Mouse (Mus musculus): Measurements from ENCODE around the gene Tnni3k.

Gene Tnni3k

DNA sequence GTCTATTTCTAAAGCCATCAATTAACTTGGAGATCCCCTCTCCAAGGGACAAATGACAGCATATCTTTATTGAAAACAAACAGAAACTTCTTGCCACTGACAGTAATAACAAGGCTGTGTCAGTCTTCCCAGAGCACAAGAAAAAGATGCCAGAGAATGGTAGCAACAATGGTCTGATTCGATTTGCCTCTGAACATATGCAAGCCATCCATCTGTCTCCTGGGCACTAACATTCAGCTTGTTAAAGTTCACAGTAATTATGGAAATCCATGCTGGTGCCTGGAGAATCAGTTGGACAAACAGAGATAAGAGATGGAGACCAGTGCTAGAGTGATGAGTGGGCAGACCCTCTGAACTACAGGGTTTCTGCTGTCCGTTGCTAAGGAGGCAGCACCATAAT, 102.1 kb downstream of the Tnni3k start:
- no peak for DNase-seq (ENCODE audit: extremely low spot score)

DNA sequence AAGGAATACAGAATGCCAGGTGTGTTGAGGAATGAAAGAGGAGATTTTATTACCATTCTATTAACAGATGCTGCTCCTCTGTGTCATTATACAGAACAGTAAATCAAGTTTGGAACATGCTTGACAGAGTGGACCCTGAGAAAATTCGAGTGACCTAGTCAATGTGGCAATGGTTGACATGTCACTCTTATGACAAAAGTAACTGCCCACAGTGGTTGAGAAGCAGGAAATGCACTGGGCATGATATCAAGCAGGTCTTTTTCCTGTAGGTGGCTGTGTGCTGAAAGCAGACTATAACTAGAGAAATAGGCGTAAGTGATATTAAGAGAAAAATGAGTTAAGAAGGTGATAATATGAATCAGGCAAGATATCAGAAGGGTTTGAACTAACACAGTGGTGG, 105.7 kb downstream of the Tnni3k start:
- no peak for DNase-seq (ENCODE audit: extremely low spot score)

DNA sequence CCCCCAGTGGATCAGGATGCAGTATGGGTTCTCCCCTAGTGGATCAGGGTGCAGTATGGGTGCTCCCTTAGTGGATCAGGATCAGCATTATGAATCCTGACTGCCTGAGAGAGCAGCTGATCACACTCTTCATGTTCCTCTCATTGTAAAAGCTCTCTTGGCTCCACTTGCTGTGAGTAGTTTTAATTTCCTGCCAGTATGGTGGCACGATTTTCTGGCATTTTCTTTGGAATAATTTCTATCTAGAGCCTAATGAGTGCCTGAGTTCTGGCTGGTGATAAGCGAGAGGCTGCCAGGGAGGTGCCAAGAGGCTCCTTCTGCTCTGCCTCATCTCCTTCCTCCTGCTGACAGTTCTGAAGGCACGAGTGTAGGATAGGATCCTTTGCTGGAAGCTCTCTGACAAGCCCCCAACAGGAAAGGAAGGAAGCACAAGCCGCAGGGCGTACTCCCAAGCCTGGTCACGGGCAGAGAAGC, 109.5 kb downstream of the Tnni3k start:
- no peak for DNase-seq (ENCODE audit: extremely low spot score)

GRCm38 (mm10) chr3:154927757-154928156, 127.5 kb downstream of the Tnni3k start:
- DNase-seq (ENCODE audit: extremely low spot score): no peak

DNA sequence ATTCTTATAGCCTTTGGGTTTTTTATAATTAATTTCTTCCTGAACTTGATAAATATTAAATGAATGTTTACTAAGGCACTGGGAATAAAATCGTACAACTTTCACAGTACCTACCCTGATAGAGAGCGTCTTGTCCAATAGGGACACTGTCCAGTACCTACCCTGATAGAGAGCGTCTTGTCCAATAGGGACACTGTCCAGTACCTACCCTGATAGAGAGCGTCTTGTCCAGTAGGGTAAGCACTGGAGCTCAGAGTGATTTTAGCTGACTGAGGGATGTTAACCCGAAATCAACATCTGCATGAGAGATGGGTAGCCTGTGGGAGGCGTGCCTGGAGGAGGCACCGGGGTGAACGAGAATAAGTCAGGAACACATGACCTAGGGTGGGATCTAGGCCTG, 130.3 kb downstream of the Tnni3k start:
- no peak for DNase-seq (ENCODE audit: extremely low spot score)

GRCm38 (mm10) chr3:154915566-154915965, 139.6 kb downstream of the Tnni3k start:
- no peak for DNase-seq (ENCODE audit: extremely low spot score)

- no peak for DNase-seq (ENCODE audit: extremely low spot score)
Observed at GRCm38 (mm10) chr3:154913641-154914040, 141.6 kb downstream of the Tnni3k start.

- no peak for DNase-seq (ENCODE audit: extremely low spot score)
Observed at GRCm38 (mm10) chr3:154896737-154897136, 158.5 kb downstream of the Tnni3k start.

DNA sequence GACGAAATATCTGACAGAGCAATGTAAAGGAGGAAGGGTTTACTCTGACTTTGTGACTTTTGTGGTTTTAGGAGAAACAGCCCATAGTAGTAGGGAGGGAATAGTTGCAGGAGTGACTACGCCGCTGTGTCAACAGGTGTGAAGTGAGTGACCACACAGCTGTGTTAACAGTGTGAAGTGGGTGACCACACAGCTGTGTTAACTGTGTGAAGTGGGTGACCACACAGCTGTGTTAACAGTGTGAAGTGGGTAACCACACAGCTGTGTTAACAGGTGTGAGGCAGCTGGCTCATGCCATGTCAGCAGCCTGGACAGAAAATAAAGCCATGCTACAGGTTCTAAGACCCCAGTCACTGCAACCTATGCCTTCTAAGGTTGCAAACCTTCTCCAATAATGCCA, 162.0 kb downstream of the Tnni3k start:
- no peak for DNase-seq (ENCODE audit: extremely low spot score)

DNA sequence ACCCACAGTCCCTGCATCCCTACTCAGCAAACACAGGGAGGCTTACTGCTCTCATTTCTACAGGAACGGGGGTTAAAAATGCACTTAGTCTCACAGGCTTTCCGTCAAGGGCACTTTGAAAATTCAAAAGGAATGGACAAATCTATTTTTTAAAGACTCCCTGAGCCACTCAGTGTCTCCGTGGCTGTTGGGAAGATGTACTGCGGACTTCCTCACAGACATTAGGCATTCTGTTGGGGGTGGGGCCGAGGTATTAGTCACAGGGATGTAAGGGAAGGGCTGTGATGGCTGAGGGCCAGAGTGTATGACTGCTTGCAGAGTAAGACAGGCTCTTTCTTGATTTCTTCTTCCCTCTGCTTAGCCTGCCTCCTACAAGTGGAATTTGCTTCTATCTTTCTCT, 169.8 kb downstream of the Tnni3k start:
- DNase-seq (ENCODE audit: extremely low spot score): no peak

DNA sequence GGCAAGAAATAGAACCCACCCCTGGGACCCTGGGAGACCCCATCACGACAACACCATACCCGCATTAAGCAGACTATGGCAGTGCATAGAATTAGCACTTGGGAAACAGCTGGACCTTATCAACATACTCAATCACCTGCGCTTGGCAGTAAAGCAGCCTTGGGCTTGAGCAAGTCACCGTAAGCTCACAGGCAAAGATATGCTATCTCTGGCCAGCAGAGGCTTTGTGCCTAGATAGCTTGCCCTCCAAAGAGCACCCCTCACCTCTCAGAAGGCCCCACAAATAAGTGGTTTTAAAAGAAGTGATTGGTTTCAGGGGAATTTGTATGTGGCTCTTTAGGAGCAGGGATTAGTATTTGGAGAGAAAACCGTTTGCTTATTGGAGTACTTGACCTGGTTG, 170.2 kb downstream of the Tnni3k start:
- DNase-seq (ENCODE audit: extremely low spot score): no peak

GRCm38 (mm10) chr3:154881428-154881986, 173.7 kb downstream of the Tnni3k start:
- no peak for DNase-seq (ENCODE audit: extremely low spot score)

- no peak for DNase-seq (ENCODE audit: extremely low spot score)
Observed at GRCm38 (mm10) chr3:154880536-154880939, 174.7 kb downstream of the Tnni3k start.

DNA sequence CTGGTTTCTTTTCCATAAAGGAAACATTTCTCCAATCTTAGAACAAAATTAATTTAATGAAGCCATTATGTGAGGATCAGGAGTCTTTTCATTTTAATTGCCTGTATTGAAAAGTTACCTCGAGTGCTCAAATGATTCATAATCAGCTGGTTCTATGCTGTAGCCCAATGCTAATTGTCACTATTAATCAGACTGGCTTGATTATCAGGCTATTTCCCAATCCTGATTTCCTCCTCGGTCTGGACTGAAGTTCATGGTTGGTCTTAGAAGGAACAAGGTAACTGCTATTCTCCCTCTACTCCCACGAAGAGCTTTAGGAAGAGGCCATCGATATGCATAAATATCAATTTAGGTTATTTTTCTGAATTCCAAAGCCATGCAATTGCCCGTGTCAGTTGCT, 175.1 kb downstream of the Tnni3k start:
- DNase-seq (ENCODE audit: extremely low spot score): no peak

DNA sequence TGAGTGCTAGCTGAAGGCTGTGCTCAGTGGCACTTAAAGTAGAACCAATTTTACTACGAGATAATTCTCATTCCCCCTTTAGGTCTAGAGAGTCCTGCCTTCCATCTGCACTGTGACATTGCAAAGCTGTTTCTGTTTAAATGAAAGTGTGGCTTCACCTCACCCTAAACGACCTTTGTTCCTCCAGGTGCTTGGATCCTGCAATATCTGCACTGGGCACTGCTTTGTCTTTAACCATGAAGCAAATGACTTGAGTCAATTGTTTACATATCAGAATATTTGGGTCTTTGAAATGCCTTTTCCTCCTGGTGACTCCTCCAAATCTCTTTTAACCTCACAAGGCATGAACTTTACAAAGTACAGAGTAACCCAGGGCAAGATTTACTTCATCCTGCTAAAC, 175.7 kb downstream of the Tnni3k start:
- no peak for DNase-seq (ENCODE audit: extremely low spot score)

GRCm38 (mm10) chr3:154879080-154879479, 176.1 kb downstream of the Tnni3k start:
- DNase-seq (ENCODE audit: extremely low spot score): no peak

DNA sequence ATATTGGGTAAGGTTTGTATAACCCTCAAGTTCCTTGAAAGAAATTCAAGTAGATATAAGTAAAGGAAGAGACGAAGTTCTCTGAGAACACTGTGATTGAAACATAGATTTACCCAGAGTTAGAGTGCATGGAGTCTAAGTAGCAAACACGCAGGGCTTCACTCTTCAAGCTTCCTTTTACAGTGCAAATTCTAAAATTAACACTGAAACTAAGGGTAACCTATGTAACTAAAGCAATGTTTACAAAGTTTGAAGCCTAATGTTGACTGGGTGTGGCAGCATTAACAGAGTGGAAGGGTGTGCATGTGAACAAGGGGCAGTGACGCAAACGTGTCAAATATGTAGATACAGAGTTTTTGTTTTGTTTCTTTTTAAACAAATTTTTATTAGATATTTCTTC, 186.4 kb downstream of the Tnni3k start:
- DNase-seq (ENCODE audit: extremely low spot score): no peak

GRCm38 (mm10) chr3:154861921-154862320, 193.3 kb downstream of the Tnni3k start:
- DNase-seq (ENCODE audit: extremely low spot score): no peak

- DNase-seq (ENCODE audit: extremely low spot score): no peak
Observed at GRCm38 (mm10) chr3:154859721-154860120, 195.5 kb downstream of the Tnni3k start.

- no peak for DNase-seq (ENCODE audit: extremely low spot score)
Observed at GRCm38 (mm10) chr3:154853257-154853656, 201.9 kb downstream of the Tnni3k start.

- DNase-seq (ENCODE audit: extremely low spot score): no peak
Observed at GRCm38 (mm10) chr3:154852281-154852680, 202.9 kb downstream of the Tnni3k start.

DNA sequence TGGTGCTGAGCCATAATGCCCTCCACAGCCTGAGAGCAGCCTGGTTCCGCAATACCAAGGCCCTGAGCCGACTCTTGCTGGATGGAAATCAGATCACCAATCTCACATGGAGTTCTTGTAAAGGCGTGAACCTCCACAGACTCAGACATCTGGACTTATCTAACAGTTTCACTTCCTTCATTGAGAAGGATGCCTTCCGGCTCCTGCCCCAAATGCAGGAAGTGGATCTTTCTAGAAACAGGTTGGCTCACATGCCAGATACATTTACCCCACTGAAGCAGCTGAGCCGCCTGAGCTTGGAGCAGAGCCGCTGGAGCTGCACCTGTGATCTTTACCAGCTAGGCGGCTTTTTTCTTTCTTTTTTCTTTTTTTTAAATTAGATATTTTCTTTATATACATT, 213.0 kb downstream of the Tnni3k start:
- no peak for DNase-seq (ENCODE audit: extremely low spot score)

DNA sequence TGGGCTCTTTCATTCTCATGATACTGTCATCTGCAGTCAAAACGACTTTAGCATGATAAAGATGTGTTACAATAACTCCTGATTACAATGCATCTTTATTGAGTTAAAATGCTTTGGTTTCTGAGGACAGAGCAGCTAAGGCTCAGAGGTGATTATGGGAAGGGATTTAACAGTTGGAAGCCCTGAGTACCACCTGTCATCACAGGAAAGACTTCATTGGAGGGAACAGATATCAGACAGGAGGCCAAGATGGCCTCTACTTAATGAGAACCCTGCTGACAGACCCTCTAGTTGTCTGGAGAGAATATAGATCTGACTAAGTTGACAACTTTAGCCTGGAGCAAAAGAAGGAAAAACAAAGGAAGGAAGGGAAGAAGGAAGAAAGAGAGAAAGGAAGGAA, 214.1 kb downstream of the Tnni3k start:
- DNase-seq (ENCODE audit: extremely low spot score): no peak

DNA sequence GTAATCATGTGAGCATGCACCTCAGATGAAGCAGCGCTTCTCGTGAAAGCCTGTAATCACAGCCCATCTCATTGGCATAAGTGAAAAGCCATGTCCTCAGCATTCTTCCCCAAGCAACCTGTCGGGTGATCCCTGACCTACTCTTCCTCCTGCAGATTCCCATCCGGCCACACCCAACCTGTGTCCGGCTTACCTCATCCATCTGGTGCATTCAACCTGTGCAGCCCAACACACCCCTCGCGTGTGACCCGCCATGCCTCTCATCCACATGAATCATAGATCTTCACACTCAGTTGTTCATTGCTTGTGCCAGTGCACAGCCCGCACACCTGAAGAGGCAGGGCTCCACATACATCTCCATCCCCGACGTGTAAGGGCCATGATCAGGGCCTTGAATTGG, 217.3 kb downstream of the Tnni3k start:
- no peak for DNase-seq (ENCODE audit: extremely low spot score)
